Mouse (Mus musculus): ENCODE results near the gene Lpar1.
A peak's percentile ranks its signal among the peaks of the same experiment; 100 is the strongest.

Gene Lpar1

DNA sequence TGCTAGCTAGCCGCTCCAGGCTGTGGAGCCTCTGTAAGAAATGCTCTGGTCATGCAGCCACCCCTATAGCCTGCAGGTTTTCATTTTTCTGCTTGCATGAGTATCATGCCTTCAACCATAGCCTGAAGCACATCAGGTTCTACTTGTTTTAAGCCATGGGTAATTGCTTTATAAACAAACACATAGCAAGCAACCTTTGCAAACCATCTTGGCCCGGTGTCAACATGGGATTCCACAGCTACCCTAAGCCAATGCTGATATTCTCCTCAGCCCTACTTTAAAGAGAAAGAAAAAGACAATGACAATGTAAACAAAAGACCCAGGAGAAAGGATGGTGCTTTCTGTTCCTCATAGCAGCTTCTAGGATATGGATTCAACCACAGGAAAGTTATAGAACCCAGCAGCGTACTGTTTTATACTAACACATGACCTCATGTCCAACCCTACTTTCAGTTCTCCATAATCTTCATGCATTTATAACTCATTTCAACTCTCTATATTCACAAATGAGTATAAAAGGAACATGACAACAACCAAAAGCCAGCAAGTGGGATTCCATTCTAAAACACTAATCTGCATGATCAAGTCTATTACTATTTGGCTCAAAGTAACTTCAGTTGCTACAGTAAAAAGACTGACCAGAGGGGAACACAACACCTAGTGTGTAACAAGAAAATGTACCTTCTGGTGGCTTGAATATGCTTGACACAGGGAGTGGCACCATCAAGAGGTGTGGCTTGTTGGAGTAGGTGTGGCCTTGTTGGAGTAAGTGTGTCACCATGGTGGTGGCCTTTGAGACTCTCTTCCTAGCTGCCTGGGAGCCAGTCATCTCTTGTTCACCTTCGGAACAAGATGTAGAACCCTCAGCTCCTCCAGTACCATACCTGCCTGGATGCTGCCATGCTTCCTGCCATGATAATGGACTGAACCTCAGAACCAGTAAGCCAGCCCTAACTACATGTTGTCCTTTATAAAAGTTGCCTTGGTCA lies 46.9 kb downstream of the Lpar1 start:
- peak; percentile 41 for DNase-seq (ENCODE audit: low spot score)

DNA sequence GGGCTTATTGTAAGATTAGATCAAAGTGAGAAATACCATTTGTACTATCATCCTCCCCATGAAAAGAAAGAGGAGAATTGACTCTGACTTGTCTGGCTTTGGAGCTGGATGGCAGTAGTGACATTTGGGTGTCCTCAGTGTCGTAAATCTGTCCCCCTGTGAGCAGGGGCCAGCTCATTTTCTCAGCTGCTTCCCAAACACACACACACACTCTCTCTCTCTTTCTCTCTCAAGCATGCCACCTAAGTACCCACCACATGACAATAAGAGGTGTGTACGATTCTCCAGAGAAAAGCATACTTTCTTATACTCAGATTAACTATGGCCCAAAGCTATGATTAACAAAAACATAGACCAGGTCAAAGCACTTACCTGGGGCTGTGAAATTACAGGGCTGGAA lies 49.4 kb downstream of the Lpar1 start:
- DNase-seq (ENCODE audit: low spot score): no peak

DNA sequence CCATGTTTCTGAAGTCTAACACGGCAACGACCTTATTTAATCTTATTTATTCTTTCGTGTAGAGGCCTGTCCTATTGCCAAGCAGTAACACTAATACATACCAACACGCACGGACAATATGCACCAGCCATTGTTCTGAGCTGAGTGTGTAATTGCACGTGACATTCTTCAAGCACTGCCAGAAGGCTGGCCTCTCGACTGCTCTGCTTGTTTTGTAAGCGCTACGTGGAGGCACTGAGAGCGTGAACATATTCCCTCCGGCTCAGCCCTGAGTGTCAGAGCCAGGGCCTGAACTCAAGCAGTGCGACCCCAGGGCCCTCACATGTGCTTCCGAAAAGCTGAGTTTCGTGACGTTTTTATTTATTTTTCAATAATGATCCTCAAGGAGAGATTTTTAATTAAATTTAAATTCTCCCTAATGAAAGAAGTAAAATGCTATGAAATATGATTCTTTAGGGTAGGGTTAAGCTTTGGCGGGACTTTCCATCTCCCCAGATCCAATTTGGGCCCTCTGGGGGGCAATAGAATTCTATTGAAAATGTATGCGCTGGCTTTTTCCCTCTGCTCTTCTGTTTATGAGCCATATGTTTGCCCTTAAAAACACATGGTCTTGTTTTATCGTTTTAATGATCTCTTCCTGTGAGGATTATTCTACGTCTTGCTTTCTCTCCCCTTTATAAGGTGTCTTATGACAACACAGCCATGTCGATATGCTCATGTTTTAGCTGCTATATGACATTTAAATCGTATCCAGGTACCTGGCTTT lies 52.5 kb downstream of the Lpar1 start:
- DNase-seq (ENCODE audit: low spot score): no peak

DNA sequence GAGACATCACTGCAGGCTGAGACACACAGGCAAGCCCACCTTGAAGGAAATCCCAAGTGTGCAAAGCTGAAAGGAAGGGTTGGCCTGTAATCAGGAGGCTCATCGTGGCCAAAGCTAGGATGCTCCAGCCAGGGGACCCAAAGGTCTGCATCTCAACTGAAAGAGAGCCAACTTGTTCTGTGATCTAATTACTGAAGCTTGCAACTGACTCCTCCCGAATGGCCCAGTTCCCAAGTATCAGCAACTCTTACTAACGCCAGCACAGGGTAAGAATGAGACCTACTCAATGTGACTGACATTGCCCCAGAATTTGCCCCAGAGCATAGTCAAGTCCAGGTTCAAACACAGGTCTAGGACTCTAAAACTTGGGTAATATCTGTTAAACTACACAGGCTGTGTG lies 53.9 kb downstream of the Lpar1 start:
- peak; percentile 26 for DNase-seq (ENCODE audit: low spot score)

DNA sequence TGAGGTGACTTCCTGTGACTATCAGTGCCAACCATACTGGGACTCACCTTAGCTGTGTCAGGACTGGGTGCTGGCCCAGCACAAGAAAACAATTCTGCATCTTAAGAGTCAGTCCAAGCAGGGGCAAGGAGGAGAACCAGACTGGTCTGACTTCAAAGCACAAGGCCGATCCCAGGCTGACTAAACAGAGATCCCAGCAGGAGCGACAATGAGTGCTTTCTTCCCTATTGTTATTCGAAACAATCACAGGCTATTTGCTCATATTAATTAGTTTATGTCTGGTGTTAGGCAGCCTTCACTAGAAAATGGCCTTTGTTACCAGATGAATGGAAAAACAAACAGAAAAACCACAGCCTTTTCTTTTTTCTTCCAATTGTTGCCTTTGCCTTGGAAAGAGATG lies 54.5 kb downstream of the Lpar1 start:
- no peak for DNase-seq (ENCODE audit: low spot score)

DNA sequence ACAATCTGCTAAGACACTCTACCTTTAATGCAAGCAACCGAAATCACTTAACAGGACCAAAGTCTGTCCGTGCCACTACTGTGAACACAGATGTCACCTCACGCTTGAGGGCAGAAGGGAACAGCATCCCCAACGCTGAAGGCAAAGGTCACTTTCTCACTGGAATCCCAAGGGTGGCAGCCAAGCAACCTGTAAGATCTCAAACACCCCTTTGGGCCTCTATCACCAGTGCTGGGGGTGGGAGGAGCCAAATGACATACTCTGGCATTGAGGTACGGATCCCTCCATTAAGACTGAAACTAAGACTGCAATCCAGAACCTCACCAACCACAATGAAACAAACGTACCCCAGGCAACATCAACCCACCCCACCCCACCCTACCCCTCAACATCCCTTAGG lies 55.0 kb downstream of the Lpar1 start:
- DNase-seq (ENCODE audit: low spot score): no peak

DNA sequence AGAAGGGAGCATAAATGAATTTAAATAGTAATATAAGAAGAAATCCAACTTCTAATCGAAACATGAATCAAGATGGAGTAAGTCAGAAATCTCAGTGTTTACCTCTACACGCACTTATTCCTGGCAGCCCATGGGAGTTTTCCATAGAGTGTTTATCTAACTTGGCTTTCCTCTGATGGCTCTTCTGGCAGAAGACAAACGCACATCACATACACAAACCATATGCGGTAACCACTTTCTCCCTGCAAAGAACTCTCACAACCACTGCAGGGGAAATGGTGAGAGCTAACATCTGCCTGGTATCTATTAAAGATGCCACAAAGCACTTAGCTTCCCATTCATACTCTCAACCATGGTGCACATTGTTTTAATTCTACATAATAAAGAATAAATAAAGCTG lies 56.4 kb downstream of the Lpar1 start:
- no peak for DNase-seq (ENCODE audit: low spot score)

DNA sequence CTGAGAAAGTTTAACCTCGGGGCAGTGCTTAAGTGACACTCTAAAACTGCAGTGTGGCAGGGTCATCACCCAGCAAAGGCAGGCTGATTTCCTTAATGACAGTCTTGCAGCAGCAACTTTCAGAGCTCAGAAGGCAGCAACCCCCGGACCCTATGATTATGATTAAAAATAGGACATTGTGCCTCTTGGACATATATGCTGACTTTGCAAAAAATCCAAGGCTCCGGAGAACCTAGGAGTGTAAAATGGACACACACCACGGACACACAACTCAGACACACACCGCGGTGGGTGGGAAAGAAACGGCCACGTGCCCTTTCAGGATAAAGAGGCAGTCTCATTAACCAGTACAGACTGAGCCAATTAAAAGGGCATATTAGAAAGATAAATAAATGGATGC lies 57.0 kb downstream of the Lpar1 start:
- no peak for DNase-seq (ENCODE audit: low spot score)

DNA sequence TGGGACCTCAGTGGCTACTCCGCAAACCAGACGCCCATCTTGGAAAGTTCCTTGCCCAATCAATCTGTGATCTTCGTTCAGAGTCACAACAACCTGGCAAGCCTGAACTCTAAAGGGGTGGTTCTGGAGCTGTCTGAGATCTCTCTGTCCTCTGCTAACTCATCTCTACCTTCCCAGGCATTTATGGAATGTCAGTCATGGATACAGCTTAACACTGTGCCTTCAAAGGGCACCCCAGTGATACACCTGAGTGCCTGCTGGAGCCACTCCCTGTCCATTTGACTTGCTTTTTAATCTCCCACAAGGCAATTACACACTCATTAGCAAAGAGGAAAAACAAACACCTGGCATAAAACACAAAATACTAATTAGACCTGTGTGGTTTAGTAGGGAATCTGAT lies 62.0 kb downstream of the Lpar1 start:
- no peak for DNase-seq (ENCODE audit: low spot score)

DNA sequence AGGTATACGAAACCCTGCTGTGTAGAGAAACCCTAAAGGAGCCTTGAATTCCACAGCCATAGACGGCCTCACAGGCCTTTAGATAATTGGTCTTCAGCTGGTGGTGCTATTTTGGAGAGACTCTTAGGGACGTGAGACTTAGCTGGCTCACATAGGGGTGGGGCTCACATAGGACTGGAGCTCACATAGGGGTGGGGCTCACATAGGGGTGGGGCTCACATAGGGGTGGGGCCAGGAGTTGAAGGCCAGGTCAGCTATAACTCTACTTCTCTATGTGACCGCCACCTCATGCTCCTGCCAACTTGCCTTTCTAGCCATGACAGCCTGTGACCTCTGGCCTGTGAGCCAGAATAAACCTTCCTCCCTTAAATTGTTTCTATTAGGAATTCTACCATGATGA lies 63.3 kb downstream of the Lpar1 start:
- no peak for DNase-seq (ENCODE audit: low spot score)

DNA sequence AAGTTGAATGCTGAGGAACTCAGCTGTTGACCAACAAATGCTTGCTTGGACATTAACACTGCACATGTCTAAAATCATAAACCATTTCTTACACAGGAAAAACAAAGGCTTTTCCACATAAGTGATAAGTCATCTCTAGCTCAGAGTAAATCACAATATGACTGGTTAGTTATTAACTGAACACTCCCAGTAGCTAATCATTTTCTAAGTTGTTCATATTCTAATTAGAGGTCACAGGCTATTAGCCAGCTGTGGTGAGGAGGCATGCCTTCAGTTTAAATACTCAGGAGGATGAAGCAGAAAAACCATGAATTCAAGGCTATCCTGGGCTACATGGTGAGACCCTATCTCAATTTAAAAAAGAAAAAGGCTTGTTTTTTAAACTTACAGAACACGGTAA lies 75.1 kb downstream of the Lpar1 start:
- no peak for DNase-seq (ENCODE audit: low spot score)

DNA sequence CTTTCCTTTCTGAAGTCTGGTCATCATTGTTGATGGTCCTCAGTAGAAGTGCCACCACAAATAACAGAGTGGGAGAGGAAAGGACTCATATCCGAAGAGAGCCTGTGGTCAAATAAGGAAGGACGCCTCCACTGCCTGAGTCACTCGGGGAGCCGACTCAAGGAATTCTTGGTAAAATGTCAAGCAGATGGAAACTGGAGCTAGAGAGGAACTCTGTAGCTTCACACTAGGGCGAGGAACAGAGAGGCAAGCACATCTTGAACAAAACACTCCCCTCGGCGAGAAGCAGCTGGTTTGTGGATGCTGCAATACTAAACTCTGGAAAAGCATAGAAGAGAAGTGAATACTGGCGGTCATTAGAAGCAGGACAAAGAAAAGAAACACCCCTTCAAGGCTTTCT lies 76.0 kb downstream of the Lpar1 start:
- no peak for DNase-seq (ENCODE audit: low spot score)

DNA sequence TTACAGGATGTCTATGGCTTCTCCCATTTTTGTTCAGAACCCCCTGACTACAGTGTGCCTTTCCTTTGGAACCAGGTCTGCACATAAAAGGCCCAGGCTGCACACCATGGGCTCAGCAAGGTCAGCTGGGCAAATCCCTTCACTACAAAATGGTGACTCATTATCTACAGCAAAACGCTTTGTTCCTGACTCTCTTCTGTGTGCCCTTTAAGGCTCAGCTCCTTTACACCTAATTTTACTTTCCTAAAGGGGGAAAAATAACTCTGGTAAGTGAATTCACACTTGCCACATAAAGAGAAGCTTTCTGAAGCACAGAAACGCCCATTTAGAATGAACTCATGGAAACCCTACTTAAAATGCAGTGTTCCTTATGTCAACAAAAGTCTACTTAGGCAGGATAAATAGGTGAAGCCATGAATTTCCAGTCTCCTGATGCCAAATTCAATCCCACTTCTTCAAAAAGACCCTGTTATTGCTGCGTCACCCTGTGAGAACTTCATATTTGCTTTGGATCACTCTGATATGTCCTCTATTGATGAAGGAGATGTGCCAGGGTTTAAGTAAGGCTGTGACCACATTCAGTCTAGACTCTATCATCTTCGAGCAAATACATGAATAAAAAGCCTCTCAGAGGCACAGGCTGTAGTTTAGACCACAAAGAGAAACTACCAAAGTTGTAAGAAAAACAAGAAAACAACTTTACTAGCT lies 82.3 kb downstream of the Lpar1 start:
- no peak for DNase-seq (ENCODE audit: low spot score)

DNA sequence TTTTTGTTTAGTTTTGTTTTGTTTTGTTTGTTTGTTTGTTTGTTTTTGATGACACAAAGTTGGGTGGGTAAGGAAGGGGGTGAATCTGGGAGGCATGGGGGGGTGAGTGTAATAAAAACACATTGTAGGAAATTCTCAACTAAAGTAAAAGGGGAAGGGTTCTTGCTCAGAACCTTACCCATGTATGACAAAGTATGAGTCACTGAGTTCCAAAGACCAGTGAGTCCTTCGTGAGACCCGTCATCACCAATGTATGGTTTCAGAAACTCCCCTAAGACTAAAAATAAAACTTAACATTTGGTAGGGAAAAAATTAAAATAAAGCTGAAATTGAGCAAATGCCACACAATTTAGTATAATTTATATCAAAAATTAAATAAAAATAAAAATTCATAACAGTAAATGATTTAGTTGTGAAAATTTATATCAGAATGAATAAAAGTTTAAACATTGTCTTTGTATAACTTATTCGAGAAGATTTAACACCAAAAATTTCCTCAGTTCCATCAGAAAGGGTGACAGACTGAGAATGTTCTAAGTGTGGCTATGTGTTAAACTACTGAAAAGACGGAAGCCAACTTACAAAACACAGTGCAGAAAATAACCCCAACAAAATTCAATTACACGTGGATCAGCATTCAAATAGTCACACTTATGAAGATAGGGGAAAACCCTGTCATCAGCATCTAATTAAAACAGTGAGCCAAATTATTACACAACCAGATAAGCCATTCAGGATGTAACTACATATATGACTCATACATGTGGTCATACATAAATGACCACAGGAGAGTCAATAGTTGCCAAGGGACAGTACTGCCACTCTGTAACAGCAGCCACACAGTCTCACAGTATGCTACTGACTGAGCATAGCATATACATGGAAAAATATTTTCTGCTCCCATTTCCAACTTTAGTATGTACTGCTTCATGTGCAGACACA lies 83.8 kb downstream of the Lpar1 start:
- DNase-seq (ENCODE audit: low spot score): no peak

DNA sequence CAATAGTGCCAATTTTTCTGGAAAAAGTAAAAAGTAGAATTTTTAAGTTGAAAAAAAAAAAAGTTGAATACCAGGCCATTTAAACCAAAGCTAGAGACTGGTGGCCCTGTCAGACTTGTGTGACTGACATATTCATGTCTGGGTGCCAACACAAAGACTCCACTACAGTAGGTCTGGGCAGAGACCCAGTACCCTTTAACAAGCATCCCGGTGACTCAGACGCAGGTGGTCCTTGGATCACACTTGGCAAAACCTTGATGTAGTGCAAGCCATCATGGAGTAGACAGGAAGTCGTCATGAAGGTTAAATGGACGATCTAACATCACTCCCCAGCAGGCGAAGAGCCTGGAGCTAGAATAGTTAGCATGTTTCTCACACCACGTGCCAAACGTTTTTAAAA lies 84.7 kb downstream of the Lpar1 start:
- DNase-seq (ENCODE audit: low spot score): no peak

DNA sequence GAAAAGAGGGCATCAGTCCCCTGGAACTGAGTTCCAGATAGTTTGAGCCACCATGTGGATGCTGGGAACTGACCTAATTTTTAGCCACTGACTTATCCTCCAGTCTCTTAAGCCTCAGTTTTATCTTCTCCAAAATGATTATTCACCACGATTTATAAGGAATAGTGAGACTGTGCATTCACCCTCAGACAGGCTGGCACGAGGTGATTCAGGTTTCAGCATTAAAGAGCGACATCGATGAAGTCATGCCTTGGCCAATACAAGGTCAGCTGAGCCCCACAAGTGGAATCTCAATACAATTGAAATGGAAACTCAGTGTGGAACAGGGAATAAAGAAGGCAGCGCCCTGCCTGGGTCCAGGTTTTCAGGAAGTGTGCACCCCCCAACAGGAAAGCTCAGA lies 88.1 kb downstream of the Lpar1 start:
- no peak for DNase-seq (ENCODE audit: low spot score)

DNA sequence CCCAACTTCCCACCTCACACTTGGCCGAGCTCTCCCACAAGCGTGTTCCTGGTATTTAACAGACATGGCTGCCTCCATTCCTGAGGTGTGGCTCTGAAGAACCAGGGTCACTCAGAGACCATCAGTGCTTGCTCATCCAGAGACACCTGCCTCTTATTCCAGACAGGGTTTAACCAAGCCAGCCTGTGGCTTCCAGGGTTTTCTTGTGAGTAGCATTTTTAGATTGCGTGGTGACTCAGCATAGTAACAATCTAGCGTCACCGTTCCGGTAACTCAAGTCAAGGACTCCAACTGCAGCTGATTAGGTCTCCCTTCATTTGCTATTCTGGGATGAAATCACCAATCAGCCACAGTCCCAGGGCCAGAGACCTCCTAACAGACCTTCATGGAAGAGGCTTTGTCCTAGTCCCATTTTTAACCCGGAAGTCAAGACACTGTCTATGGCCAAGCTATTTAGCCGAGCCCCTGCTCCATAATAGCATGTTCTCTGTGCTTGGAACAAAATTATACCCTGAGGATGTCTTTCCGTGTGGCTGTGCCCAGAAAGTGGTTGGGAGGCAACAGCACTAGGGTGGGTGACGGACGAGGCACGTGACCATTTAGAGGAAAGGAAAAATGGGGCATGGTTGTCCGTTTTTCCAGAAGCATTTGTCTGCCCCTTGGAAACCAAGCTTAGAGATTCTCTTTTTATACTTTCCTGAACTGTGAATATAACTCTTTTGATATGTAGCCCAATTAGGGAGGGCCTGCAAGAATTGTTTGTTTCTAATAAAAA lies 89.1 kb downstream of the Lpar1 start:
- no peak for DNase-seq (ENCODE audit: low spot score)

DNA sequence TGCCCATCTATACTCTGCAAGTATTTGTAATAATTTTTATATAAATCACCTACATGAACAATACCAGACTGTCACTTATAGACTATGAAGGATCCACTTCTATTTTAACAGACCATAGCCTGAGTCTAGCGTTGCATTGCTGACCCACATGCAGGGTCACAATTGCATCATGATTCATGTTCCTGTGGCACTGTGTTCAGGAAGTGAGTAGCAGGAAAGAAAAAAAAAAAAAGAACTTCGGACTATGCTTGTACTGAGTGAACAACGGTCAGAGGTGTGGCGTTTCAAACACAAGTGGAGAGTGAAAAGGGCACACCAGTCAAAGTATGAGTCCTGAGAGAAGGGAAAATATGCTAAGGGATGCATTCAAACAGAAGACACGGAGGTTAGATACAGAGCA lies 90.7 kb downstream of the Lpar1 start:
- DNase-seq (ENCODE audit: low spot score): no peak

DNA sequence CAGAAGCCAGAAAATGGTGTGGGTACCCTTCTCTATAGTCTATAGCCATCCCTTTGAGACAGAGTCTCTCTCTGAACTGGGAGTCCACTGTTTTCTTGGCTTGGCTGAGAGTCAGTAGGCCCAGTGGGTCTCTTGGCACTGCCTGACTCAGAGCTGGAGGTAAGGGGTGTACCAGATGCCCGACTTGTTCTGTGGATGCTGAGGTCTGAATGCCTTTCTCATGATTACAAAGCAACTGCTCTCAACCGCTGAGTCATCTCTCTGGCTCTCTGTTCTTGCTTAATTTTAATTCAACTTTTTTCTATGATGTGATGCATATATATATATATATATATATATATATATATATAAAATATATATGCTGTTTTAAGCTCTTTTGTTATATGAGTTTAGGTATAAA lies 91.1 kb downstream of the Lpar1 start:
- no peak for DNase-seq (ENCODE audit: low spot score)

DNA sequence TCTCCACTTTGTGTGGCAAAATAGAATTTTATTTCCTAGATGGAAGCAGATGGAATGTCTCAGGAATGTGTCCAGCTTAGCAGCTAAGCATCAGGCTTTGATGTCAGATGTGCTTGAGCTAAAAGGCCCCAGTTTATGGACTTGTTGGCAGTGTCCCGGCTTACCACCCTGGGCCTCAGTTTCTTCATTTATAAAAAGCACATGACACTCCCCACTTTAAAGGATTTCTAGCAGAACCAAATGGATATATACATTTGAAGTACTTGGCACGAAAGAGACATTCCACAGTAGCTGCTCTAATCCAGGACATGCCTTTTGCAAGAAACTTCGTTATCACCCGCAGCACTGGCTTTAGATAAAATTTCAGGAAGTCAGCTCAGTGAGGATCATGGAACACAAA lies 100.4 kb downstream of the Lpar1 start:
- no peak for DNase-seq (ENCODE audit: low spot score)

DNA sequence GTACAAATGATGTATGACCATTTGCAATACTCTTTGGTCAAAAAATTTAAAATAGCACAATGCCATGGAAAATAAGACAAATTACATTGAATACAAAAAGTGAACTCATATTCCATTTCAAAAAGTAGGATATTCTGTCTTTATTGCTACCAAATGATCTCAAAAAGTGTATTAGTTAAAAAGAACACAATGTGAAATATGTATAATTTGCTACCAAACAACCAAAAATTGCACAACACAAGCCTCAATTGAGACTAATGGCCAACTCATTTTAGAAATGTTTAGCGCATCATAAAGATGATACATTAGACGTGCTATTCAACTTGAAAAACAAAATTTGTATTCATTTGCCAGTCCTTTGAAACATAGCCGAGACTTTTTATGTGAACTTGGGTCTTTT lies 104.9 kb downstream of the Lpar1 start:
- no peak for DNase-seq (ENCODE audit: low spot score)
